Mouse (Mus musculus) neural tube, embryonic 13.5 days (tissue): ENCODE data around the gene Cenpk. TPM values are rescaled to one million over a fixed set of nuclear protein-coding genes. Genes with fewer than 3 reads are reported as not detected.
"Not testable (repeated sequence)": the region's sequence is repeated elsewhere in the genome, so short reads cannot be mapped to it uniquely, and the experiment has no call there.

Experiments
- ATAC-seq: fragments of 200-750 bp; cut with Nextera tagmentation; 2 replicates; pipeline ENCODE4 v1.8.0; 2017; ENCODE audit warnings: low read depth, mild to moderate bottlenecking, moderate TSS enrichment, moderate library complexity
- H3K27ac ChIP-seq: fragments of 300-500 bp; sonication (generic); replicated peaks from 2 replicates; pipeline ENCODE4 v1.5.1; 2015; ENCODE audit warnings: moderate library complexity, mild to moderate bottlenecking, inconsistent platforms
- H3K27me3 ChIP-seq: fragments of 300-500 bp; sonication (generic); 2 replicates; pipeline ENCODE4 v1.6.1; 2015; ENCODE audit warnings: mild to moderate bottlenecking, inconsistent platforms
- H3K36me3 ChIP-seq: fragments of 300-500 bp; sonication (generic); 2 replicates; pipeline ENCODE4 v1.6.1; 2015; ENCODE audit warnings: mild to moderate bottlenecking, inconsistent platforms
- H3K4me1 ChIP-seq: fragments of 300-500 bp; sonication (generic); replicated peaks from 2 replicates; pipeline ENCODE4 v1.6.1; 2015; ENCODE audit warnings: inconsistent platforms
- H3K4me2 ChIP-seq: fragments of 300-500 bp; sonication (generic); 2 replicates; pipeline ENCODE4 v1.6.1; 2015; ENCODE audit warnings: inconsistent platforms, mild to moderate bottlenecking, moderate library complexity
- H3K4me3 ChIP-seq: fragments of 300-500 bp; sonication (generic); 2 replicates; pipeline ENCODE4 v1.5.1; 2015; ENCODE audit warnings: mild to moderate bottlenecking, inconsistent platforms
- H3K9ac ChIP-seq: fragments of 300-500 bp; sonication (generic); 2 replicates; pipeline ENCODE4 v1.6.1; 2015; ENCODE audit warnings: moderate library complexity, mild to moderate bottlenecking, inconsistent platforms
- H3K9me3 ChIP-seq: fragments of 300-500 bp; sonication (generic); 2 replicates; pipeline ENCODE4 v1.6.1; 2016; ENCODE audit warnings: inconsistent platforms
- WGBS: fragments of 180-500 bp; shearing (Covaris S2); methylation state at CpG from one replicate; pipeline ENCODE4 v1.1.7; 2015; 5-methylcytosine and 5-hydroxymethylcytosine counted together
- polyA plus RNA-seq: library from polyadenylated mRNA; unstranded; fragments of >200 nt; fragmentation: Nextera tagmentation; extraction: Ambion mirVana; gene quantifications from 2 replicates; pipeline ENCODE4 v1.2.1, GENCODE M21; 2015

Cenpk gene
- polyA plus RNA-seq, result 13.8 and 18.3 TPM in 2 replicates

DNA sequence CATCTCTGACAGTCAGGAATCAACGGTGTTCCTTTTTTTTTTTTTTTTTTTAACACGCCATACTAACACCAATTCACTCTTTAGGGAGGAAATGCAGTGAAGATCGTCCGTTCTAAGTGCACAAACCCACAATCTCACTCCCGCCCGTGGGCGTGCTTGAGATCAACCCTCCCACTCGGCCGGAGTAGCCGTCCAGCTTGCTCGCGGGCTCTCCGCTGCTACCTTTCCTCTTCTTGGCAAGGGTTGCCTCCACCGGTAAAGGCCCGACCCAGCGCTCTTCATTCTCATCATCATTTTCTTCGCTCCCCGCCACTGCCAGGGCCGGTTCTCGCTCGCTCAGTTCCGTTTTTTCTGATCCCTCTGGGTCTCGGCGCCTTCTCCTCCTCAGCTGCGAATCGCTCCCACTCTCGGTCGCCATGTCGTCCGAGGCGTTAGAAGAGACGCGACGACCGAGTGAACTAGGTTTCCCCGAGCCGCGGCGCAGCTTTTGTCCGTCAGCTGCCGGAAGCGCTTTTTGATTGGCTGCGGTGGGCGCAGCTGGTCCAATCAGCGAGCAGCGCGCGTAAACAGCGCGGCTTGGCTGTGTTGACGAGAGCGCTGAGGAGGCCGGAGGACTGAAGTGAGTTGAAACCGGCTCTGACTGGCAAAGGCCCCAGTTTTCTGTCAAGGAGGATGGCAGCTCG is at the start of gene Cenpk, which contains the start of gene Ppwd1:
TSS of gene Cenpk (plus strand) at position 228 of the 683 bp plus-strand sequence.
TSS of gene Ppwd1 (minus strand) at position 460 of the 683 bp plus-strand sequence.
- H3K36me3 ChIP-seq, result peaks cover 3% of the 10 kb centered on the region; the same call in 1 of the 2 replicates
- peak within 1 kb of the TSS; percentile 78 for H3K9ac ChIP-seq
- H3K27me3 ChIP-seq, result no peaks in the 10 kb centered on the region
- peak within 1 kb of the TSS; percentile 67 for H3K4me2 ChIP-seq
- WGBS, result under 1% methylated on average over 55 of the region's 55 CpGs
- H3K27ac ChIP-seq, result peak within 1 kb of the TSS; percentile 91
- no peaks in the 10 kb centered on the region for H3K9me3 ChIP-seq
- peak within 1 kb of the TSS; percentile 68 for H3K4me3 ChIP-seq
- peak; percentile 100 for ATAC-seq
- H3K4me1 ChIP-seq, result peaks cover 20% of the 10 kb centered on the region

DNA sequence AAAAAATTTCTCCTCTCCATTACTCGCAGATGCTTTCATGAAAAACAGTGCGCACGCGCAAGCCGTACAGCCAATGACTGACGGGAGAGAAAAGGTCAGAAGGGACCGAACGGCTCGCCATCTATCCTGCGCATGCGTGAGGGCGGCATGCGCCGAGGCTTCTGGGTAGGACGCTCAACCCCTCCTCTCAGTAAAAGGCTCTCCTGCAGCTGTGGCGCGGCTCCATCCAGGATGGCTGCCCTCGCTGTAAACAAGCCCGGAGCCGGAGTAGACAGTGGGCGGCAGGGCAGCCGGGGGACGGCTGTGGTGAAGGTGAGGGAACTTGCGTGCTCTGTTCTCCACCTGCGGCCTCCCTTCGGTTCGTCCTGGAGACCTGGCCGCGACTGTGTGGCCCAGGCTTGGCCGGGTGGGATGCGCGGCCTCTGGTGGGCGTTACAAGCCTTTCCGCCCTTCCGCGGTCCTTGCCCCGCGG is 49.7 kb upstream of the Cenpk start, which contains the start of gene Trim23:
TSS of gene Trim23 (plus strand) at position 148 of the 472 bp plus-strand sequence.
- peak; percentile 99 for ATAC-seq
- Histone ChIP-seq H3K9ac (peak within 1 kb of the TSS; percentile 87), H3K36me3 (peaks cover 17% of the 10 kb centered on the region), H3K27me3 (no peaks in the 10 kb centered on the region), H3K4me3 (peak within 1 kb of the TSS; percentile 82), H3K4me2 (peak within 1 kb of the TSS; percentile 91), H3K4me1 (peaks cover 23% of the 10 kb centered on the region), H3K27ac (peak within 1 kb of the TSS; percentile 82), H3K9me3 (no peaks in the 10 kb centered on the region)
- under 1% methylated on average over 38 of the region's 38 CpGs for WGBS

DNA sequence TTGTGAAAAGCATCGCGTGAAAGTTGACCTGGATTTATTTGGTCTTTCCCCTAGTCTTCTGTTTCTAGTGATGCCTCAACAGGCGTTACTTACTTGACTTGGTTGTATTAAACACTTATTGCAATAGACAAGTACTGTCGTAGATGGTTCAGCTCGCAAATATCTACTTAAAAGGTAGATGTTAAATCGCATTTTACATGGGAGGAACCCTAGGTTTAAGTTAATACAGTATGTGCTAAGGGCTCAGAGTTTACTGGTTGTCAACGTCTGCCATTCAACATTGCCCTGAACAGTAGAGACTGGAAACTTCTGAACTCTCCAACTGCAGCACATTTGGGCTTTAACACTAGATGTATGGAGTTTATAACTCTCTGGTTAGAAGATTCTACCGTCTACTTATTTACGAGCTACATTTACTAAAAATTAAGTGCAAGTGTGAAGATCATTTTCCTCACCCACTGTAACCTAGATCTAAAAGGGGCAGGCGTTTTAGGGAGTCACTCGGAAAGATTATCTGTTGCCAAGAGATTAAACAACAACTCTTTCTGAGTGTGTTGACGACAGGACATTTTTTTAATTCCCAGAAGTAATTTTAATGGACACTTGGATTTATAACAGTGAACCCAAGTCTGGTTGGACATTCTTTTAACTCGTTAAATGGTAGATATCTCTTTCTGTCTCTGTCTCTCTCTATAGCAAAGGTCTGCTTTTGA is 49.1 kb upstream of the Cenpk start:
- H3K9me3 ChIP-seq, result no peaks in the 10 kb centered on the region
- 24% methylated on average over 13 of the region's 13 CpGs for WGBS
- peak; percentile 3 for ATAC-seq
- H3K36me3 ChIP-seq, result peaks cover 22% of the 10 kb centered on the region
- H3K4me2 ChIP-seq, result peak overlapping the region; percentile 65
- peak overlapping the region; percentile 82 for H3K4me3 ChIP-seq
- H3K27me3 ChIP-seq, result no peaks in the 10 kb centered on the region
- H3K9ac ChIP-seq, result peak overlapping the region; percentile 87
- peak overlapping the region; percentile 82 for H3K27ac ChIP-seq
- peaks cover 23% of the 10 kb centered on the region for H3K4me1 ChIP-seq

DNA sequence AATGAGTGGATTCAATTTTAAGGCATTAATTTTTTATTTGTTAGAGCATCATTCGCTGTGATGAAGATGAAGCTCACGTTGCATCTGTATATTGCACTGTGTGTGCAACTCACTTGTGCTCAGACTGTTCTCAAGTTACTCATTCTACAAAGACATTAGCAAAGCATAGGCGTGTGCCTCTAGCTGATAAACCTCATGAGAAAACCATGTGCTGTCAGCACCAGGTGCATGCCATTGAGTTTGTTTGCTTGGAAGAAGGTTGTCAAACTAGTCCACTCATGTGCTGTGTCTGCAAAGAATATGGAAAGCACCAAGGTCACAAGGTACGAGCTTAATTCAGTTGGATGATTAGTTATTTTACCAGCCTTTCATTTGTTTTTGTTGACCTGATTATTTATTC is 41.1 kb upstream of the Cenpk start:
- H3K9me3 ChIP-seq, result no peaks in the 10 kb centered on the region
- H3K4me3 ChIP-seq, result no peak overlapping the region
- H3K27me3 ChIP-seq, result no peaks in the 10 kb centered on the region
- no peak for ATAC-seq
- no peak overlapping the region for H3K9ac ChIP-seq
- WGBS, result 87% methylated on average over 4 of the region's 4 CpGs
- peaks cover 51% of the 10 kb centered on the region for H3K36me3 ChIP-seq
- H3K4me2 ChIP-seq, result no peak overlapping the region
- H3K4me1 ChIP-seq, result no peaks in the 10 kb centered on the region
- H3K27ac ChIP-seq, result no peak overlapping the region

DNA sequence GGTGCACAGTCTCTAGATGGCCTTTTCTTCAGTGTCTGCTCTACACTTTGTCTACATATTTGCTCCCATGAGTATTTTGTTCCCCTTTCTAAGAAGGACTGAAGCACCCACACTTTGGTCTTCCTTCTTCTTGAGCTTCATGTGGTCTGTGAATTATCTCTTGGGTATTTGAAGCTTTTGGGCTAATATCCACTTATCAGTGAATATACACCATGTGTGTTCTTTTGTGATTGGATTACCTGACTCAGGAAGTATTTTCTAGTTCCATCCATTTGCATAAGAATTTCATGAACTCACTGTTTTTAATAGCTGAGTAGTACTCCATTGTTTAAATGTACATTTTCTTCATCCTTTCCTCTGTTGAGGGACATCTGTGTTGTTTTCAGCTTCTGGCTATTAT is 32.5 kb upstream of the Cenpk start:
- ATAC-seq, result not testable (repeated sequence)

DNA sequence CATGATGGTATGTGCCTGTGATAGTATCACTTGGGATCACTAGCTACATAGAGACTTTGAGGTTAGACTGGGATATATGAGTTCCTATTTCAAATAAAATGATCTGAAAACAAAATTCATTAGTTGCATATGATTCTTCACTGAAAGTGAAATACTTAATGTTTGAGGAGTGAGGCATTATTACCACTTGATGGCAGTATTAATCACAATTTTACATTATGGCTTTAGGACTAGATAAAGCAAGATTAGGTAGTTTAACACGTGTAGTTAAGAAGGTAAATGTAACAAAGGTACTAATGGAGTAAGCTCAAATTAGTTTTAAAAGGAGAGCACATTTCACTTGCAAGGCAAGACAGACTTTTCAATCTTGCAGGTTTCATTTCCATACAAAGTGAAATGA is 24.1 kb upstream of the Cenpk start:
- Histone ChIP-seq H3K4me1 (no peaks in the 10 kb centered on the region), H3K4me2 (no peak overlapping the region), H3K4me3 (no peak overlapping the region), H3K27ac (no peak overlapping the region), H3K9me3 (no peaks in the 10 kb centered on the region), H3K36me3 (peaks cover 31% of the 10 kb centered on the region), H3K9ac (no peak overlapping the region), H3K27me3 (no peaks in the 10 kb centered on the region)
- WGBS, result 65% methylated on average over 1 of the region's 1 CpGs
- no peak for ATAC-seq

More for the DNA sequence above, 32.5 kb upstream of the Cenpk start:
- not testable (repeated sequence) for H3K9me3 ChIP-seq, H3K9ac ChIP-seq, H3K4me1 ChIP-seq, H3K27me3 ChIP-seq, H3K4me3 ChIP-seq, H3K4me2 ChIP-seq, H3K27ac ChIP-seq
- H3K36me3 ChIP-seq, result peaks cover 47% of the 10 kb centered on the region

DNA sequence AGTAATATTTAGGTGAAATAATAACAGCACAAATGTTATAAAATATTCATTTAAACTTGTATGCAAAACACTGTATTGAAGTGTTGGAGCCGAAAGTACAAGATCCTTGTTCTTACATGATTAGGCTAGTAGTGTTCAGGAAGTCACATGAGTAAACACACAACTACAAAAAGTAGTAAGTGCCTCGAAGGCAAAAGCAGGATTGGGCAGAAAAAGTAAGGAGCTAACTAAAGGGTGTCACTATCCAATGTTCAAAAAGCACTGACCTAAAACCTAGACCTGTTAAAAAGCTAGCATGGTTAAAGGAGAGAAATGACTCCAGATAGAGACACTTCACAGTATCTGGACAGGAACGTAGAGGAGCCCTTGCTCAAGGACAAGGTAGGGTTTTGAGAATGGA is 933 bp upstream of the Cenpk start:
- Histone ChIP-seq H3K27me3 (no peaks in the 10 kb centered on the region), H3K4me2 (peak overlapping the region; percentile 67), H3K9me3 (no peaks in the 10 kb centered on the region), H3K4me3 (peak overlapping the region; percentile 68), H3K36me3 (peaks cover 3% of the 10 kb centered on the region; the same call in 1 of the 2 replicates), H3K27ac (no peak overlapping the region), H3K9ac (peak overlapping the region; percentile 78), H3K4me1 (peaks cover 20% of the 10 kb centered on the region)
- ATAC-seq, result no peak
- 75% methylated on average over 3 of the region's 3 CpGs for WGBS

DNA sequence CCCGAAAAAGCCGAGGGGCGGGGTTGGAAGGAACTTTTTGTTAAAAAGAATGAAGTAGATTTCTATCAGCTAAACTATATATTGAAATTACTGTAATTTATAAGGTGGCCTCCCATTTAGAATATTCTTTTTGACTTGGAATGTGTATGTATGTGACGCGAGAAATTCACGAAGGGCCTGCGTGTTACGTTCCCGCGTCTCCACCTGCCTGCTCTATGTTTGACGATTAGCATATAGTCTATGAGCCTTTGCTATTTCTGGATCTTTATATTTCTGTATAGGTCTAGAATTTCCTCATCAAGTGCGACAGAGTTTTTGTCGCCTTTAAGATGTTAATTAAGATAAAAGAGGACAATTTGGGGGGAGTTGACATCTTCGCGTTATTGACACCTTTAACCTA is 770 bp downstream of the Cenpk start:
- Histone ChIP-seq H3K4me3 (peak overlapping the region; percentile 68), H3K4me2 (peak overlapping the region; percentile 67), H3K4me1 (peaks cover 20% of the 10 kb centered on the region), H3K36me3 (peaks cover 3% of the 10 kb centered on the region; the same call in 1 of the 2 replicates), H3K9ac (peak overlapping the region; percentile 64), H3K27ac (no peak overlapping the region), H3K27me3 (no peaks in the 10 kb centered on the region), H3K9me3 (no peaks in the 10 kb centered on the region)
- ATAC-seq, result 0 out of 2 replicates have a peak, but pooled peaks have one; percentile 45
- 7% methylated on average over 15 of the region's 15 CpGs for WGBS

DNA sequence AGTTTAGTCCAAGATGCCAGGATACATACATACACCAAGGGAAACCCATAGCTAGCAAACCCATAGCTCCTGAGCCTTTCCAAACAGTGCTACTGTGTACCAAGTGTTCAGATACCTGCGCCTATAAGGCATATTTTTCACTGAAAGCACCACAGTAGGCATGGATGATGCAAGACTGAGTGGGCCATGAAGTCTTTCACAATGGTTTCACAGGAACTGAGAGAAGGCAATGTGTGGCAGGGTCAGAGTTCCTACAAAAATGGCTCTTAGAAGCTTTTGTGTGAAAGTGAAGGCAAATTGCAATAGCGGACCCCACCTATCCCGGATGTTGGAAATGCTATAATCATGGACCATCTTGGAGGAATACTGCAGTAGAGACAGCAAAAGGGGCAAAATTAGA is 30.6 kb downstream of the Cenpk start:
- Histone ChIP-seq H3K36me3 (no peaks in the 10 kb centered on the region), H3K4me3 (no peak overlapping the region), H3K4me1 (no peaks in the 10 kb centered on the region), H3K4me2 (no peak overlapping the region), H3K27me3 (no peaks in the 10 kb centered on the region), H3K9ac (no peak overlapping the region), H3K27ac (no peak overlapping the region), H3K9me3 (no peaks in the 10 kb centered on the region; the same call in 1 of the 2 replicates)
- ATAC-seq, result no peak
- 92% methylated on average over 3 of the region's 3 CpGs for WGBS

DNA sequence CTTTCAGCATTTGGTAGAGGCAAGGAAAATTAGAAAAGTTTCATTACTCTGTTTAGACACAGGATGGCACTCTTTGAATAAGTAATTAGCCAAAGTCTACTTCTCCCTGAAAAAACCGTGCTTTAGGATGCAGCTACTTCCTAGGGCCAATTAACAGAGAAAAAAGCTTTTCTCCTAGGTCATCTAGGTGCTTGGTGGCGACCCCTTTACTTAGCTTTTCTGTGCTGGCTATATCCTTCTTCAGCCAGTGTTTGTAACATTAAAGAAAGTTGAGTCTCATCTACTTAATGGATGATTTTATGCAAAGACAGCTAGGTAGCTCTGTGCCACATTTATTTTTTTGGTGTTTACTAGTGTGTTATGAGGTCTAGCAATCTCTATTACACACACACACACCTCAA is 56.6 kb downstream of the Cenpk start:
- WGBS, result 4% methylated on average over 2 of the region's 2 CpGs
- no peak for ATAC-seq
- Histone ChIP-seq H3K9me3 (no peaks in the 10 kb centered on the region), H3K27me3 (no peaks in the 10 kb centered on the region), H3K4me2 (peak overlapping the region; percentile 69), H3K27ac (peak overlapping the region; percentile 65; the same call in 1 of the 2 replicates), H3K36me3 (no peaks in the 10 kb centered on the region), H3K4me3 (no peak overlapping the region), H3K4me1 (peaks cover 25% of the 10 kb centered on the region), H3K9ac (no peak overlapping the region)

DNA sequence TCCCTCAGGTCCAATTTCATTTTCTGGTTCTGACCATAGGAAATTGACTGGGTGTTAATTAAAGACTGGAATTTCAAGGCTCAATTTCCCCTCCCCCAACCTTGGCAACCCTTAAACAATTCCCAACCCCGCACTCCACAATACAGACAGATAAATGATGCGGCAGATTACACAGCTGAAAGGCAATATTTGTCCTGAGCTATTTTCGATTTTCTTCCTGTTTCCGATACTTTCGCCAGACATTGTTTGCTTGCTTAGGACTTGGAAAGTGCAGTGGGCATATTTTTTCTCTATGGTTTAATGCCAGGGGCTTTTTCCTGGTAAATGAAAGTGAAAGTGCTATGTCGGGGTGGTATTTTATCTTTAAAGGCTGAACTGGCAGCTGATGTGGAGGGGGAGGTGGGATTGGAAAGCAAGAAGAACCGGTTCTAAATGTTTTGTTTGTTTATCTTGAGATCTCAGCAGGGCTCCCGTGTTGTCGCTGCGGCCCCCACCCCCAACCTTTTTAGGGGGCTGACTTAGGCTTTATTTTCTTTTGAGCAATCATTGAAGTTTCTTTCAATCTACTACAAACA is 57.4 kb downstream of the Cenpk start:
- ATAC-seq, result no peak
- Histone ChIP-seq H3K4me1 (peaks cover 25% of the 10 kb centered on the region), H3K9ac (peak overlapping the region; percentile 61), H3K27ac (peak overlapping the region; percentile 65), H3K4me2 (peak overlapping the region; percentile 69), H3K9me3 (no peaks in the 10 kb centered on the region), H3K36me3 (no peaks in the 10 kb centered on the region), H3K4me3 (peak overlapping the region; percentile 44), H3K27me3 (no peaks in the 10 kb centered on the region)
- WGBS, result under 1% methylated on average over 10 of the region's 10 CpGs

DNA sequence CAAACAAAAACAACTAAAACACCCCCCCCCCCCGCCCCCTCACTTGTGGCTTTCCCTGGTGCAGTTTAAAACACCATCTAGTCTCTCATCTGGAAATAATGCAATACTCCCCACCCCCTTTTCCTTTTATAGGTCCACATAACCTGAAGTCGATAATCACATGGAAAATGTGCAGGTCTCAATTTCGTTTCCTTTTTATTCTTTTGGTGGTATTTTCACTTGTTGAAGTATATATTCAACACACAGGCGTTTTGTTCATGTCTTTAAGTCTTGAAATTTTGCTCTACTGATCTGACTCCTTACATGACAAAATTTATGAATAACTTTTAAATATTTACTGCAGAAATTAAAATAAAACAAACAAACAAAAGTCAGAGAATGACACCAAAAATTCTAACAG is 57.9 kb downstream of the Cenpk start:
- H3K9me3 ChIP-seq, result no peaks in the 10 kb centered on the region
- H3K9ac ChIP-seq, result peak overlapping the region; percentile 61
- H3K4me3 ChIP-seq, result peak overlapping the region; percentile 44
- H3K4me1 ChIP-seq, result peaks cover 25% of the 10 kb centered on the region
- H3K27me3 ChIP-seq, result no peaks in the 10 kb centered on the region
- H3K27ac ChIP-seq, result peak overlapping the region; percentile 69
- 0% methylated on average over 4 of the region's 4 CpGs for WGBS
- no peaks in the 10 kb centered on the region for H3K36me3 ChIP-seq
- peak overlapping the region; percentile 69 for H3K4me2 ChIP-seq
- no peak for ATAC-seq
